Mouse (Mus musculus) bone marrow macrophage, adult 2 months (primary cell): ENCODE measurements around the gene Rfx3.

Experiments
- CTCF ChIP-seq: IDR thresholded peaks from 2 replicates; pipeline ENCODE4 v1.5.1; 2012; ENCODE audit warnings: low read depth, mild to moderate bottlenecking, low read length, moderate library complexity
- POLR2A ChIP-seq: IDR thresholded peaks from 2 replicates; pipeline ENCODE4 v1.6.1; 2012; ENCODE audit warnings: mild to moderate bottlenecking, low read depth, low read length, borderline replicate concordance

DNA sequence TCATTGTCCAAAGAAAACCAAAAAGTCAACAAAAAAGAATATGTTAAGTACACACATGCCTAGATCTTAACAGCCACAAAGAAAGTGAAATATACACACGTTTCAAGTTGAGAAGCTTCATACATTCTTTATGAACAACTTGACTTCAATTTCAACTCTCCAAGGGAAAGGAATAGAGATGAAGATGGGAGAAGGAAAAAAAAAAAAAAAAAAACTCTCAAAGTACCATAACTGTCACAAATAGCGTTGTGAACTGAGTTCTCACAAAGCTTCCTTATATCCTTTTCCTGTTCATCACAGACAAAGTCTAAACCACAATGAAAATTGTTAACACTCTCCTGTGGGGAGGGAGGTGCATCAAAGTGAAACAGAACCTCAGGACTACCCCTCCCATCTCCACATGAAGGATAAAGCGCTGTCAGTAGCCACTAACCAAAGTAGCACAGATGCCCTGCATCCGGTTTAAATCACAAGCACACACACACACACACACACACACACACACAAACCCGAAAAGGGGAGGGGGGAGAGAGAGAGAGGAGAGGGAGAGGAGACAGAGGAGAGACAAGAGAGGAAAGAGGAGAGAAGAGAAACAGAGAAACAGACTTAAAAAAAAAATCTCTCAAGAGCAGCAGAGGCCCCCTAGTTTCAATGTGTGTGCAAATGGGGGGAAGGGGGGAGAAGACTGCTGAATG, 1.2 kb downstream of the Rfx3 start:
- TF ChIP-seq CTCF (no peak), POLR2A (no peak)
